Mouse (Mus musculus) MEL (cell line): ENCODE results near the gene Txndc17.

Experiments
- CTCF ChIP-seq, 3 experiments: IDR thresholded peaks in 2 of 3; conservative IDR thresholded peaks in 1 of 3; 2 replicates each; pipeline ENCODE4 v1.5.1; 2011 to 2012; ENCODE audit warnings: low read length in 3 of 3, low read depth in 2 of 3, mild to moderate bottlenecking in 2 of 3, improper control_type of control experiment in 1 of 3, inconsistent platforms in 1 of 3, mixed read lengths in 1 of 3, moderate library complexity in 1 of 3; ENCODE audit not compliant: control insufficient read depth in 1 of 3, insufficient read depth in 1 of 3, poor library complexity in 1 of 3, severe bottlenecking in 1 of 3
- EP300 ChIP-seq, 2 experiments: IDR thresholded peaks; 2 replicates each; pipeline ENCODE4 v1.6.1; 2011; ENCODE audit warnings: improper control_type of control experiment in 2 of 2, low read length in 2 of 2, low read depth in 1 of 2, mild to moderate bottlenecking in 1 of 2
- MAX ChIP-seq: IDR thresholded peaks from 2 replicates; pipeline ENCODE4 v1.6.1; 2011; ENCODE audit warnings: low read length, improper control_type of control experiment
- MAZ ChIP-seq: IDR thresholded peaks from 2 replicates; pipeline ENCODE4 v1.6.1; 2012; ENCODE audit warnings: low read depth, mild to moderate bottlenecking, inconsistent platforms, low read length, improper control_type of control experiment
- ZMIZ1 ChIP-seq: IDR thresholded peaks from 2 replicates; pipeline ENCODE4 v1.6.1; 2012; ENCODE audit warnings: low read depth, mild to moderate bottlenecking, inconsistent platforms, low read length, improper control_type of control experiment, moderate library complexity

GRCm38 (mm10) chr11:72181136-72181535 lies 26.2 kb upstream of the Txndc17 start:
- TF ChIP-seq ZMIZ1 (no peak), MAX (no peak), EP300 (IDR thresholded peaks at IDR 0.05; ENCODE audit: low read depth in 1 of 2, low read length in 2 of 2) (no peak), MAZ (no peak), CTCF (IDR thresholded peaks at IDR 0.05 in 2 of 3, conservative IDR thresholded peaks at IDR 0.05 in 1 of 3; ENCODE audit: control insufficient read depth in 1 of 3, insufficient read depth in 1 of 3, low read depth in 2 of 3, low read length in 3 of 3, poor library complexity in 1 of 3, severe bottlenecking in 1 of 3) (no peak)
